Mouse (Mus musculus): ENCODE results near the gene Hmgn1.
"Not testable (repeated sequence)": the region's sequence is repeated elsewhere in the genome, so short reads cannot be mapped to it uniquely, and the experiment has no call there.

Gene Hmgn1

DNA sequence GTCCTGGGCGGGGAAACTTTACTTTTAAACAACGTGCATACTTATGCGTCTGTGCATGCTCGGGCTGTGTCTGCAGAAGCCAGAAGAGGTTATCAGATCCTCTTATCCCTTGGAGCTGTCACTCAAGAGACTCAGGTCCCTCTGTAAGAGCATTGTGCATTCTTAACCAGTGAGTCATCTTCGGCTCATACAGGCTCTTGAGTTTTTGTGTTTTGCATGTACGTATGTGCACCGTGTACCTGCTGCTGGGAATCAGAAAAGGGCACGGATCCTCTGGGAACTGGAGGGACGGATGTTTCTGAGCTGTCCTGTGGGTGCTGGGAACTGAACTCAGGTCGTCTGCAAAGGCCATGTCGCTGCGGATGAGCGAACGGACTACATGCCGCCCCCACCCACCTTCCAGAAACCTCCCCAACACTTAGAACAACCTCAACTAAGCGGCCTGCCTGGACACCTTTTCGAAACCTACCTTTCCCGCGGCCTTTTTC, 801 bp downstream of the Hmgn1 start:
- DNase-seq (ENCODE audit: low spot score in 2 of 2): no peak

DNA sequence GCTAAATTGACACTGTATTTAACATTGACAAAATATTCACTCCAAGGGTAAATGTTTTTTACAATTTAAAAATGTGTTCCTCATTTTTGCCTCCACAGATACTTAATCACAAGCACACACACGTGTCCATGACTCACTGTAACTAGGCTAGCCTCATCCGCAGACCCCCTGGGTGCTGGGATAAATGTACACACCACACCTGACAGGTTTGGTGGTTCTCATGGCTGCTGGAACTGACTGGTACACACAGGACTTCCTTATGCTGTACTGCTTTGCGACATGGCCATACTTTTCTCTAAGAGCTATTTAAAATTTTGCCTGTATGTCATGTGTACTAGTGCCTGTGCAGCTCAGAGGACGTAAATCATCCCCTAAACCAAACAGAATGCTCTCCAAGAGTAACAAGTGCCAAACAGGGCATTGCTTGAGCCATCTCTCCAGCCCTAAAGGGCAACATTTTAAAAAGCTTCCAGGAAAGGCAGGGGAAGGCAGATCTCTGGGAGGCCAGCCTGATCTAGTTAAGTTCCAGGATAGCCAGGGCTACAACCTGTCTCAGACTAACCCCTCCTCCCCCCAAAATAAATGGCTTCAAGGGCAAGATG, 7.4 kb downstream of the Hmgn1 start:
- DNase-seq (ENCODE audit: low spot score in 2 of 2): no peak

DNA sequence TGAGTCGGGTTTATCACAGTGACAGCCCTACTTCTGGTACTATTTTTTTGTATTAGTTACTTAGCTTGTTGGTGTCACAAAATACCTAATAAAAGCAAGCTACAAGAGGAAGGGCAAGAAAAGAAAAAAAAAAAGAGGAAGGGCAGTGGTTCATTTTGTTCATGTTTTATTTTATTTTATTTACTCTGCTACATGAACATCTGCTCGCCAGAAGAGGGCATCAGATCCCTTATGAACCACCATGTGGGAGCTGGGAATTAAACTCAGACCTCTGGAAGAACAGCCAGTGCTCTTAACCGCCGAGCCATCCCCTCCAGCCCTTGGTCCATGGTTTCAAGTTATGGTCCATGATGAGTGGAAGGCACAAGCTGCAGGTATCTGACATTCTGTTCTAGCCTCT, 12.8 kb downstream of the Hmgn1 start:
- DNase-seq (ENCODE audit: low spot score in 2 of 2): no peak

DNA sequence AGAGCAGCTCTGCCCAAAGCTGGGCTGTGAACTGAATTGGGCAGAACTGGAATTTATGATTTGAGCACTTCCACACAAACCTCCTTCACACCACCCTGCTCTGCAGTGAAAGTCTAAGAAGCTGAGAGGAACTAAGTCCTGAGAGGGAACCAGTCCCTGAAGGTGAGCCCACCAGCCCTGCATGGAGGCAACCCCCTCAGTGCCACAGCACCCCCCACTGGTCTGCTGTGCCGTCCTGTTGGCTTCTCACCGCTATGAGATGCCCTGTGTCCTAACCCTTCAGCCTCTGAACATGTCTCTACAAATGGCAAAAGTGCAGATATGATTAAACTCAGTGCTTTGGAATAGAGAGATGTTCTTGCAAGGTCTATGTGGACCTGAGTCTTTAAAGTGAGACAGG, 14.8 kb downstream of the Hmgn1 start:
- DNase-seq (ENCODE audit: low spot score in 2 of 2): no peak

DNA sequence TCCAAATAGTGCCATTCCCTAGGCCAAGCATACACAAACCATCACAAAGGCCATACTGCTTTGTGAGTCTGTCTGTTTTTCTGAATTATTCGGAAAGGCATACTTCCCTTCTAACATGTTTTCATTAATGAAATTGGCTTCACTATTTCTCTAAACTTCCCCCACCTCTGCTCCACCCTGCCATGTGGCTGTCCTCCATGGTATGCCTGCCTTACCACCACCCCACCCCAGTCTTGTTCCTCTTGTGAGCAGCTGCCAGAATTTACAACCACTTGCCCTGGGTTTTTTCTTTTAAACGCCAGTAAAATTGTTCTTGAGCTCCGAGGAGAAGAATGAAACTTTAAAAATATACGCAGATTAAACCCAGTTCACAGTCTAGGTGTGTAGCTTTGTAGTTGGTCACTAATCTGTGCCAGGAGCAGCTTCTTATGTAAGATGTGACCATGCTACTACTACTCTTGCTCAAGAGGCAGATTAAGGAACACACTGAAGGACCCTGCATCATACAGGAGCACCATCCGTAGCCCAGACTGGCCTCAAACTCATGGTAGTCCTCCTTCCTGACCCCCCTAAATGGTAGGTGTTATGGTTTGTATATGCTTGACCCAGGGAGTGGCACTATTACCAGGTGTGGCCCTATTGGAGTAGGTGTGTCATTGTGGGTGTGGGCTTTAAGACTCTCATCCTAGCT, 16.7 kb downstream of the Hmgn1 start:
- DNase-seq (ENCODE audit: low spot score in 2 of 2): no peak

DNA sequence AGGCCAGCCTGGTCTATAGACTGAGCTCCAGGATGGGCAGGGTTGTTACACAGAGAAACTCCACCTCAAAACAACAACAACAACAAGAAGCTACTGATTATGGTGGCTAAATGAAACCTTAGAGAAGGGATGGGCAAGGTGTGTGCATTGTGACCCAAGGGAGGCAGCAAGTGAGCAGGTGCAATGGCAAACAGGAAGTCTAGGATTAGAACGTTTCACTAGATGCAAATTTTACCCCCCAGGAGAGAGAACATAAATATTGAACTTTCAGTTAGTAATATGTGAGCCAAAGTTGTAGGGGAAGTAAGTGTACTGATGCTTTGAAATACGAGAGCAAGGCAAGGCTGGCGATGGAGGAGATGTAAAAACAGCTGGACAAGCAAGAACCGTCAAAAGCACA, 17.9 kb downstream of the Hmgn1 start:
- no peak for DNase-seq (ENCODE audit: low spot score in 2 of 2)

DNA sequence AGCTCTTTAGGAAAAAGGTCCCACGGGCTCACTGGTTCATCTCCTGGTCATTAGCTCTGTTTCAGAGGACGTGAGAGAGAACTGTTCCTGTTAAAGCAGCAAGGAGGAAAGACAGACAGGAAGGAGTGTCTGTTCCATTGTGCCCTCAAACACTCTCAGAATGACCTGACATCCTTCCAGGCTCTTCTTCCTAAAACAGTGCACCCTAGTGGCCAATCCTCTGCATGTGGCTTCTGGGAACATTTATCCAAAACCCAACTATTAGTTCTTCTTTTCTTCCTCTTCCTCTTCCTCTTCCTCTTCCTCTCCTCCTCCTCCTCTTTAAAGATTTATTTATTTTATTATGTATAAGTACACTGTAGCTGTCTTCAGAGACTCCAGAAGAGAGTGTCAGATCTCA, 24.5 kb downstream of the Hmgn1 start:
- DNase-seq (ENCODE audit: low spot score in 2 of 2): no peak

DNA sequence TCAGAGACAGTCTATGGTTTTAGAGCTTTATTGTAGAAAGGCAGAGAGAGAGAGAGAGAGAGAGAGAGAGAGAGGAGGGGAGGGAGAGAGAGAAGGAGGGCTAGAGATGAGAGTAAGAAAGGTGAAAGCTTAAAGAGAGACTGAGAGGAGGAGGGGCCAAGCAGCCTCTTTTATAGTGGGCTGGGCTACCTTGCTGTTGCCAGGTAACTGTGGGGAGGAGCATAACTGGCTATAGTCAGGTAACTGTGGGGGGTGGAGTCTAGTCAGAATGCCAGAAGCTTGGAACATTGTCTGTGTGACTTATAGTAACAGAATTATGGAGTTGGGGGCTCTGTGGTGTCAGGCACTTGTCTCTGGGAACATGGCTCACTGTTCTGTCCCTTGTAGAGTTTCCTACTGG, 29.7 kb downstream of the Hmgn1 start:
- DNase-seq (ENCODE audit: low spot score in 2 of 2): not testable (repeated sequence)

DNA sequence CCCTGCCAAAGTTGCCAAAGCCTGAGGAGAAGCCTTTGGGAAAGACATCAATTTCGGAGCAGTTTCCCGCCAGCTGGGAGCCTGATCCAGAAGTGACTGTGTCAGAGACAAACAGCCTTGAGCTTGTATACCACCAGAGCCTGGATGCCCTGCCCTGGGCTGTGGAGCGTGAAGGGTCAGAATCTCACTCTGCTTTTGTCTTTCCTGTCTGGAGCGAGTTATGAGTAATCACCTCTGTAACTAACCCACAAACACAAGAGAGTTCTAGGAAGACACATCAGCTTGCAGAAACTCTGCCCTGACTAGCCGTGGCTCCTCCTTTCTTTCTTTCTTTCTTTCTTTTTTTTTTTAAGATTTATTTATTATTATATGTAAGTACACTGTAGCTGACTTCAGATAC, 31.6 kb downstream of the Hmgn1 start:
- no peak for DNase-seq (ENCODE audit: low spot score in 2 of 2)

DNA sequence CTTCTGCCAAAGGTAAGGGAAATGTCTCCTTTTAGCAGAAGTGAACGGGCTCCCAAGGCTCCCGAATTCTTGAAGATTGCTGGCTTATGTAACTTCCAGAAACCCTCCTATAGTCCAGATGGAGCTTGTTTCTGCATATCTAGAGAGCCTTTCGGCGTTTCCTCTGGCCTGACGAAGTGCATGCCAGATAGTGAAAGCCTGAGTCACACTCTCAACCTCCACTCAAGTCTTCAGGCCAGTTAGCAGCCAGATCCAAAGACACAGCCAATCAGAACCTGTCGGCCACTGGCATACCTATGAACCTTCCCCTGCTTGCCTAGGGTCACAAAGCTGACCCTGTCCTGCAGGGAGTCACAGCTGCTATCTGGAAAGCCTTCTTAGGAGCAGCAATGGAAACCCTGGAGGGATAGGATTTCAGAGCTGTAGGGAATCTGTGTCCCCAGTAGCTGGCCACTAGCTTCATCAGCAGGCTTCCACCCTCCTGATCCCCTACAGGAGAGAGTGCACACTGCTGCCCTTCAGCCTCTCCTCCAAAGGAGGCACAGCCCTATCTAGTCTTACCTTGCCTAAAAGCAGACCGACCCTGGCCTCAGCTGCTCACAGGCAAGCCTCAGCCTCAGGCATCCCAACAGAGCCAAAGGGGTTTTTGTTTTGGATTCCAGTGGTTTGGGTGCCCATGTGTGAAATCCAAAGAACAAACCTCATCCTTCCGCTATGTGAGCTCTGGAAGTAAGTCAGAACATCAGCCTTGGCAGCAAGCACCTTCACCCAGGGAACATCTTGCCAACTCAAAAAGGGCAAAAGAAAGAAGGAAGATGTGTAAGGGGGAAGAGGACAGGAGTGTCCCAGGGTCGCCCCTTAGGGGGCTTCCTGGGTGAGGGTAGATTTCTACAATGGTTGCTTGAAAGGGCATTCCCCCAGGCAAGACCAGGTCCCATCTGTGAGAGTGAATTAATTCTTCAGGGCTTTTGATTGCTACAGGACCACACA, 35.7 kb downstream of the Hmgn1 start:
- DNase-seq (ENCODE audit: low spot score in 2 of 2): peak in 1 of 2 experiments; percentile 26

DNA sequence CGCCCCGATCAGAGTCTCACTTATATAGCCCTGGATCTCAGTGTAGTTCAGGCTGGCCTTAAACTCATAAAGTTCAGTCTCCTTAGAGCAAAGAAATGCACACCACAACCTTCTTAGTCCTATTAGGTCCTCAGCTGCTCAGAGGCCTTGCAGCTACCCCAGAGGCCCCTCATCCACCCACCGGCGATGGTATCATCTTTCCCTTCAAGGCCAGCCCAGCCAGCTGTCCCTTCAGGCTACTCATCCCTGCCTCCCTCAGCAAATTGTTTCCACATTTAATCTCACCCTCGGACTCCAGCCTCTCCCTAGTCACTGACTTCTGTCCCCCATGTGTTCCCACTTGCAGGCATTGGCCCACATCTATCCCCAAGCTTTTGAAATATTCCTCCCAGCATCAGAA, 39.4 kb downstream of the Hmgn1 start:
- DNase-seq (ENCODE audit: low spot score in 2 of 2): no peak

DNA sequence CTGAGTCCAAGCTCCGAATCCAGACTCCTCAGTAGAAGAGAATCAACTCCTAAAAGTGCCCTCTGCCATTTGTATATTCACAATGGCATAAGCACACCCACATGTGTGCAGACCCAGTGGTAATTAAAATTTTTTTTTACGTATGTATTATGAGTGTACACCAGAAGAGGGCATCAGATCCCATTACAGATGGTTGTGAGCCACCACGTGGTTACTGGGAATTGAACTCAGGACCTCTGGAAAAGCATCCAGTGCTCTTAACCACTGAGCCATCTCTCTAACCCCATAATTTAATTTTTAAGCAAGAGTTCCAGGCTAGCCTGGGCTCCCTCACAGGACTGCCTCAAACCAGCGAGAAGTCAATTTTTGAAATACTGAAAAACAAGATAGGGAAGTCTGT, 40.1 kb downstream of the Hmgn1 start:
- no peak for DNase-seq (ENCODE audit: low spot score in 2 of 2)

DNA sequence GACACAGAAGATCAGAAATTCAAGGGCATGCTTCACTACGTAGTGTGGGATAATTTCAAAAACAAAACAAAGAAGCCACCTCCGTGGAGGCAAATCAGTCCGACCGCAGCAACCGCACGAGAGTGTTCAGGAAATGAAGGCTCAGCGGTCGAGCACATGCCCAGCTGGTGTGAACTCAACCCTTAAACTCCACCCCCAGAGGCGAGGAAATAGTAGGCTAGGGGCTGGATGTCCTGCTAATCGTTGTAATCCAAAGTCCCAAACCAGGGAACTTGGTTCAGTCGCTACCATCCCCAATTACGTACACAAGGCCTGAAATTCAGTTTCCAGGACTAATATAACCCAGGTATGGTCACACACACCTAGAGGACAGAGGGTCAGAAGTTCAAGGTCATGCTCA, 40.5 kb downstream of the Hmgn1 start:
- no peak for DNase-seq (ENCODE audit: low spot score in 2 of 2)

DNA sequence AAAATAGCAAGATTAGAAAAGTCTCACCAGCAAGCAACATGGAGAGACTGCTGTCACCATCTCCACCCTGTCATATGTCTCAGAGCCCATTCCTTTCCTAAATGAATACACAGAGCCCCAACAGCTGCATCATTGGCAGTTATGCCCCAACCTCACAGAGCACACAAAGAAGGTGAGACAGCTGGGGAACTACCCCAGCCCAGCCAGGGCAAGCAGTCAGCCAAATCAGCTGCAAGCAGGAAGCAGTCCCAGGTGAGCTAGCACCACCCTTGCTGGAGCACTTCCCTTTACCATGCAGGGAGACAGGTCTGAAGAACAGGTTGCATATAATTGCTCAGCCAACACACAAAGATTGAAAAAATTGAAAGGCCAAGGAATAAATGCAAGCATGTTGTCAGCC, 41.9 kb downstream of the Hmgn1 start:
- DNase-seq (ENCODE audit: low spot score in 2 of 2): no peak

DNA sequence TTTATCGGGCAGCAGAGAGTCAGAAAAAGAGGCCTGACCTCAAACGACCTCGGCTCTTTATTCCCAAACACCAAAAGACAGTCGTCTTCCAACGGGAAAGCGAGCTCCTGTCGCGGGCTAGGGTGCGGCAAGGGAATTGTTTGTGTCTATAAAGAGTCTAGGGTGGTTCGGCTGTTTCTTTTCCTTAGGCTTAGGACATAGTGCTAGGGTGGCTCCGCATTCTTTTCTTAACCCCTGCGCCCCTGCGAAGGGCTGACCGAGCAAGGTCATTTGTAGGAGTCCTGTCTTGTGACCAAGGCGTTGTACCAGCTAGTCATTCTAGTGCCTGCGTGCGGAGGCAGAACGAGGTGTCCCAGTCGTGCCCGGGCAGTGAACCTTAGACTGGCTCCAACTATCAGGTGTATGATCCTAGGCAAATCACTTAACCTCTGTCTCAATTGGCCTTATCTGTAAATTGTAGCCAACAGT, 44.3 kb downstream of the Hmgn1 start:
- peak; percentile 26 to 59 for DNase-seq (ENCODE audit: low spot score in 2 of 2)

DNA sequence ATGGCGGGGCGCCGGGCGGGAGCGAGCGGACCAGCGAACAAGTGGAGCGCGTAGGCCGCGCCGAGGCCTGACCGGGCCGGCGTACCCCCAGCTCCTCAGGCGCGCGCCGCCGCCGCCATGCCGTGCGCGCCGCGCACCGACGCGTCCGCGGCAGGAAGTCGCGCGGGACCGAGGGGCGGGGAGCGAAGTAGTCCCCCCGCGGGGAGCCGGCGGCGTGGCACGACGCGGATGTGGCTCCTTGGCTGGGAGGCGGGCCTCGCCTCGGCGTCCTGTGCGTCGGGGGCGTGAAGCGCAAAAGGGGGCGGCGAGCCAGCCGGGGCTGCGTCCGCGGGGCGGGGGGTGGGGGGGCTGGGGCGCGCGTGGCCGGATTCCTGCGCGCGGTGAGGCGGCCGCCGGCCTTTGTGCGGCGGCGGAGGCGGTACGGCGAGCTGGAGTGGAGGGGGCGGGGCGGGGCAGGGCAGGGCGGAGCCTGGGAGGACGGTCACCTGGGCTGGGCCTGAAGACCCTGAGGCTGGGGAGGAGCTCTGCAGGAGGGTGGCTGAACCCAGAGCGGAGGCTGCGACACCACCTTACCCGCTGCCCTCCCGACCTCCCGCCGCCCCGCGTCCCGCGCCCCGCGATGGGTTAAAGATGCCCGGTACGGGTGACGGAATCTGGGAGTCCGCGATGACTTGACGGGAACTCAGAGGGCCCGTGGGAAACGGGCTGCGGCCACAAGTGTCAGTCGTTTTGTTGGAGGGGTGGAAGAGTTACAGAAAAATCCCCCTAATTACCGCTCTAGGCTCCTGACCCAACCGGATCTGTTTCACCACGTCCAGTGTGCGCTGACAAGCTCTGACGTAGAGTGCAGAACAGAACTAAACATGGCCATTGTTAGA, 45.0 kb downstream of the Hmgn1 start, which contains the start of gene Brwd1:
Gene Brwd1, minus strand, starts transcription at position 226 of the 878 bp plus-strand sequence.
- DNase-seq (ENCODE audit: low spot score in 2 of 2): peak; percentile 91 to 93

DNA sequence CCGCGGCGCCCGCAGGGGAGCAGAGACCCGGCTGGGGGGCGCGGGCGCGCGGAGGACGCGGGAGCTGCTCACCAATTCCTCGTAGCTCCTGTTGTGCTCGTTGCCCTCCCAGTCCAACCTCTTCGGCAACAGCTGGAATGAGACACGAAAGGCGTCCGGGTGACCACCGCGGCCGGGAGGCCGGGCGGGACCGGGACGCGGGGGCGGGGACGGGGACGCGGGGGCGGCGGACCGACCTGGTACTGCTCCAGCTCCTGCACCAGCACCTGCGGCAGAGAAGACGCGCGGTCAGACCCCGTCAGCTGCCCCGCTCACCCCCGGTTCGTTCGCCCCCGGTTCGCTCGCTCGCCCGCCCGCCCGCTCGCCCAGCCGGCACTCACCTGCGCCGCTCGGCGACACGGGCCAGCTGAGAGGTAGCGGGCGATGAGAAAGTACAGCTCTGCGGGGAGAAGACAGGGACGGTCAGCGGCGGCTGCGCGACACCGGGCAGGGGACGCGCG, 45.7 kb downstream of the Hmgn1 start:
- DNase-seq (ENCODE audit: low spot score in 2 of 2): peak in 1 of 2 experiments; percentile 68

DNA sequence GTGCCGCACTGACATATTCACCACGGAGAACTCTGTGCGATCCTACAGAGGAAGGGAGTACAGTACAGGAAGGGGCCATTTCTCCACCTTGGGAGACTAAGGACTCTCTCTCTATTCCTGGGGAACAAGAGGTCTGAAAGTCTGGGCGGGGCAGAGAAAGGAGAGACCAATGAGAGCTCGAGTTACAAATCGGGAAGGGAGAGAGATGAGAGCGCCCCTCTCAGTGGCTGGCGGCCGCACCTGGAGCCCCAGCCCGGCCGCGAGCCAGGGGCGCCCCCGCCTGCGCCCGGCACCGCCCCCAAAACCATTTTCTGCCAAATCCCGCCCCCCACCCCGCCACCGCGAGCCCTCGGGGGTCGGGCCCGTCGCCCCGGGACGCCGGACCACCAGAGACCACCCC, 46.2 kb downstream of the Hmgn1 start:
- peak; percentile 85 to 87 for DNase-seq (ENCODE audit: low spot score in 2 of 2)

DNA sequence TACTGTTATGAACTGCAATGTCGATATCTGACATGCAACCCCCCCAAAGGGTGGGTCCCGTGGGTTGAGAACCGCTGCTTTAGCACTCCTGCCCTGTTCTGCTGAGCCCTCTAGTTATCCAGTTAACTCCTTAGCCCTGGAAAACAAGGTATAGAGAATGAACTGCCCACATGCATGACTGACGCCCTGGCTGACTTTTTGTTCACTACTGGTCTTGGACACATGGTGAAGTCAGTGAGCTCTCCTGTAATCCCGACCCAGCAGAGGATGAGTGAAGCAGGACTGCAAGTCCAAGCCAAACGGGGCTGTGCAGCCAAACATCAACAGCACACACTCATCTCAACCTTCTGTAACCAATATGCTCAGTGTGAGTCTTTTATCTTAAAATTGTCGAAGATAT, 47.0 kb downstream of the Hmgn1 start:
- DNase-seq (ENCODE audit: low spot score in 2 of 2): no peak

Data from urinary bladder, postnatal 4 days (tissue).